Mouse (Mus musculus) urinary bladder, postnatal 0 days (tissue): ENCODE measurements around the gene Myl7. TPM values are rescaled to one million over a fixed set of nuclear protein-coding genes. Genes with fewer than 3 reads are reported as not detected.

Experiments
- polyA plus RNA-seq: library from polyadenylated mRNA; unstranded; fragments of >200 nt; fragmentation: Nextera tagmentation; extraction: Ambion mirVana; gene quantifications from 2 replicates; pipeline ENCODE4 v1.2.1, GENCODE M21; 2015

Myl7 gene
- 27.9 and 36.0 TPM in 2 replicates for polyA plus RNA-seq

DNA sequence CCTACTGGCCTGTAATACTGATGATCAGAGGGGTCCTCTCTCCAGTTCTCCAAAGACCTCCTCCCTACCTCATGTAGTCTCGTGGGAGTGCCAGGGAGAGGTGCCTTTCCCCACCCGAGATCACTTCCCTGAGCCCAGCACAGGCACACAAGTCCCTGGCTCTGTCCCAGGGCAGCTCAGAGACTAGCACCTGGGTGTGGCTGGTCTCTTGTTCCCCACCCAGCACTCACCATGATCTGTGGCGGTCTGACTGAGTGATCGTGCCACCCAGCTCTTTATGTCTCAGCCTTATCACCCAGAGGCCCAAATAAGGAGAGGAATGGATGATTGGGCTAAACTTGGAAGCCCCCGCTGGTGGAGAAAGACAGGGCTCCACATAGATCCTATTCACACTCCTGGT, at the start of gene Myl7:
Myl7 (minus strand) TSS at position 252 of the 400 bp plus-strand sequence.

DNA sequence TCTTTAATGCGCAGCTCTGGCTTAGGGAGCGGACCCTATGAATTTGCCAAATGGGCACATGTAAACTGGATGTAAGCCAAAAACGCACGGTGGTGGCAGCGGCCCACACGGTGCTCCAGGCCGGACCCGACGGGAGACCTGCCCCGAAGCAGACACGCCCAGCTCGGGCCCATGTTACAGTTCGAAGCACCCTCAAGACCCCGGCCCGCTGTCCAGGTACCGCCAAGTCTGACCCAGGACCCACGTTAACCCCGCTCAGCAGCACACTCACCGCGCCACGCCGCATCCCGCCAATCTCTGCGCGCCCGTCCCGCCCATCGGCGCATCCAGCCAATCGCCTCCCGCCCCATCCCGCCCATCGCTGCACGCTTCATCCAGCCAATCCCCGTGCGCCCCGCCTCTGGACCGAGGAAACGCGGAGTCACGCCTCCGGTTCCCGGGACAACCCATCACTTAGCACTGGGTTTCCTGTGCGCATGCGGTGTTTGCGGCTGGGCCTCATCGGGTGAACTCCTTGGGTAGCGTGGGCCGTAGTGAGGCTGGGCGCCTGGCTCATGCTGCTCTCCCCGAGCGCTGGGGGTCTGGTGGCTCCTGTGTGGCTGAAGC, 20.6 kb downstream of the Myl7 start, which contains the start of gene Pold2:
Pold2 (minus strand) TSS at position 372 of the 606 bp plus-strand sequence.

DNA sequence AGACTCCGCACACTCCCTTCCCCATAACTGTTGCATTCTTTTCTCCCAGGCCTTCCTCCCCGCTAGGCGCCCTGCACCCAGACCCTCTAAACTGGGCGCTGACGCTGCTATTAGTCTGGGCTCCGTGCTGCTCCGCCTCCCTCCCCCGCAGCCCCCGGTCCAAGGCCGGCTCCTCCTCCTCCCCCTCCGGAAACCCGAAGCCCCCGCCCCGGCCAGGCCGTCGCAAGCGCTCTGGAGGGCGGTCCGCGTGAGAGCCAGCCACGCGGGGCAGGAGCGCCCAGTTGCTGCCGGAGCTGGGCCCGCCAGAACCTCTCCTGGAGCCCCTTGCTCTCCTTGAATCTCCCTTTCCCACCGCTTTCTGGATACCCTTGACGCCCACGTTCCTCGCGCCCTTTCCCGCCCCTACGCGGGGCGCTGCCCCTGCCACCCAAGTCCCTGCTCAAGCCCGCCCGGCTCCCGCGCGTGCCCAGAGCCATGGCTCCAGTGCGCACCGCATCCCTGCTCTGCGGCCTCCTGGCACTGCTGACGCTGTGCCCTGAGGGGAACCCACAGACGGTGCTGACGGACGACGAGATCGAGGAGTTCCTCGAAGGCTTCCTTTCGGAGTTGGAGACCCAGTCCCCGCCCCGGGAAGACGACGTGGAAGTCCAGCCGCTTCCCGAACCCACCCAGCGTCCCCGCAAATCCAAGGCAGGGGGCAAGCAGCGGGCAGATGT, 36.7 kb downstream of the Myl7 start, which contains the start of gene Aebp1:
Aebp1 (plus strand) TSS at position 270 of the 716 bp plus-strand sequence.

Other genes with a start within 250 kb of the Myl7 start
- 170 and 171 TPM in 2 replicates for gene Mrps24, start 183.1 kb downstream of the Myl7 start, polyA plus RNA-seq
- gene Urgcp, start 136.4 kb downstream of the Myl7 start, polyA plus RNA-seq: 16.9 TPM in 2 replicates
- 96.8 and 101 TPM in 2 replicates for gene Dbnl, start 110.3 kb downstream of the Myl7 start, polyA plus RNA-seq
- gene Pgam2, start 95.0 kb downstream of the Myl7 start, polyA plus RNA-seq: 0.52 and 1.4 TPM in 2 replicates
- gene Polm, start 60.8 kb downstream of the Myl7 start, polyA plus RNA-seq: 4.7 and 5.7 TPM in 2 replicates
- 64.1 and 66.9 TPM in 2 replicates for gene Aebp1, start 36.8 kb downstream of the Myl7 start, polyA plus RNA-seq
- 44.3 and 51.8 TPM in 2 replicates for gene Pold2, start 20.5 kb downstream of the Myl7 start, polyA plus RNA-seq
- gene Gck, start 51.3 kb upstream of the Myl7 start, polyA plus RNA-seq: 0.23 and 0.87 TPM in 2 replicates
- gene Ykt6, start 56.9 kb upstream of the Myl7 start, polyA plus RNA-seq: 34.7 and 35.9 TPM in 2 replicates
- gene Camk2b, start 167.6 kb upstream of the Myl7 start, polyA plus RNA-seq: 1.1 and 1.2 TPM in 2 replicates